Mouse (Mus musculus): ENCODE data around the gene Rnasek.

DNA sequence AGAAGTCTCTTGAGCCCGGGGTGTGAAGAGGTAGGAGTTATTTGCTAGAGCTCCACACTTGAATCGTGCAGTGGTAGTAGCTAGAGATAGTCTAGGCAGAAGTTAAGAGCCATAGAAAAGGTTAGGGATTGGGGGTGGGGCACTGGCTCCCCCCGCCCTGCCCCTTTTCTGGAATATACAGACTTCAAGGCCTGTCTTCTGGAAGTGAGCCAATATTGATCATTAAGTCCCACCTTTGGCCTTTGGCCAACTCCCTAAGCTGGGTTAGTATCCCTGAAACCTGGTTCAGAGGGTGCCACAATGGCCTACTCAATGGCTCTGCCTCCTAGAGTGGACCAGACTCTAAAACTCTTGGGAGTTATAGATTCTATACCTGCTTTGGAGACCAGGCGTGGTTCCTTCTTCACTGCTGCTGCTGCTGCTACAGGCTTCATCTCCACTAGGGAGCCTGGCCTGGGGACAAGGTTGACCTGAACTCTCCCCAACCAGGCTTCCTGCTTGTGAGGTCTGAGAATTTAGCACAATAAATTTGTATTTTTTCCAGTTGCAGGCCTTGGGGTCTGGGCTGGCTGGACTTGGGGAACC is 11.9 kb downstream of the Rnasek start:
- TF ChIP-seq POLR2A (IDR thresholded peaks at IDR 0.05; ENCODE audit: low read depth, low read length) (no peak), CTCF (conservative IDR thresholded peaks at IDR 0.05; ENCODE audit: insufficient read depth, insufficient read length, low read depth, low read length) (no peak)
